Mouse (Mus musculus) lung, embryonic 14.5 days (tissue): ENCODE measurements around the gene Ccl1. TPM values are rescaled to one million over a fixed set of nuclear protein-coding genes. Genes with fewer than 3 reads are reported as not detected.

Experiments
- ATAC-seq: fragments of 200-750 bp; cut with Nextera tagmentation; 2 replicates; pipeline ENCODE4 v1.8.0; 2017; ENCODE audit warnings: mild to moderate bottlenecking, moderate TSS enrichment, moderate library complexity; ENCODE audit not compliant: insufficient read depth
- DNase-seq: peaks from one replicate; pipeline ENCODE4 v3.0.0-alpha.2; 2015
- H3K27ac ChIP-seq: fragments of 300-500 bp; sonication (generic); 2 replicates; pipeline ENCODE4 v1.5.1; 2014; ENCODE audit warnings: low read depth, mild to moderate bottlenecking, moderate library complexity
- H3K27me3 ChIP-seq: fragments of 300-500 bp; sonication (generic); 2 replicates; pipeline ENCODE4 v1.6.1; 2014; ENCODE audit warnings: low read length, control low read depth; ENCODE audit not compliant: insufficient read depth
- H3K36me3 ChIP-seq: fragments of 300-500 bp; sonication (generic); 2 replicates; pipeline ENCODE4 v1.6.1; 2014; ENCODE audit warnings: control low read depth; ENCODE audit not compliant: insufficient read depth
- H3K4me1 ChIP-seq: fragments of 300-500 bp; sonication (generic); 2 replicates; pipeline ENCODE4 v1.6.1; 2014; ENCODE audit warnings: antibody characterized with exemption, control low read depth; ENCODE audit not compliant: insufficient read depth
- H3K4me2 ChIP-seq: fragments of 300-500 bp; sonication (generic); 2 replicates; pipeline ENCODE4 v1.6.1; 2014; ENCODE audit warnings: mild to moderate bottlenecking
- H3K4me3 ChIP-seq: fragments of 300-500 bp; sonication (generic); 2 replicates; pipeline ENCODE4 v1.5.1; 2014; ENCODE audit warnings: low read depth, low read length
- H3K9ac ChIP-seq: fragments of 300-500 bp; sonication (generic); 2 replicates; pipeline ENCODE4 v1.6.1; 2014
- H3K9me3 ChIP-seq: fragments of 300-500 bp; sonication (generic); 2 replicates; pipeline ENCODE4 v1.6.1; 2016; ENCODE audit warnings: low read depth, low read length, control low read depth
- CTCF ChIP-seq: IDR thresholded peaks from 2 replicates; pipeline ENCODE4 v1.5.1; 2016; ENCODE audit warnings: antibody characterized with exemption, low read depth
- WGBS: fragments of 180-500 bp; shearing (Covaris S2); extraction: QIAGEN DNeasy Blood & Tissue Kit; methylation state at CpG from one replicate; pipeline ENCODE4 v1.1.7; 2014; 5-methylcytosine and 5-hydroxymethylcytosine counted together
- polyA plus RNA-seq: library from polyadenylated mRNA; unstranded; fragments of >200 nt; fragmentation: Nextera tagmentation; extraction: Ambion mirVana; gene quantifications from 2 replicates; pipeline ENCODE4 v1.2.1, GENCODE M21; 2014

Ccl1 gene
- polyA plus RNA-seq, 1 experiment from 2014 or later = not detected

DNA sequence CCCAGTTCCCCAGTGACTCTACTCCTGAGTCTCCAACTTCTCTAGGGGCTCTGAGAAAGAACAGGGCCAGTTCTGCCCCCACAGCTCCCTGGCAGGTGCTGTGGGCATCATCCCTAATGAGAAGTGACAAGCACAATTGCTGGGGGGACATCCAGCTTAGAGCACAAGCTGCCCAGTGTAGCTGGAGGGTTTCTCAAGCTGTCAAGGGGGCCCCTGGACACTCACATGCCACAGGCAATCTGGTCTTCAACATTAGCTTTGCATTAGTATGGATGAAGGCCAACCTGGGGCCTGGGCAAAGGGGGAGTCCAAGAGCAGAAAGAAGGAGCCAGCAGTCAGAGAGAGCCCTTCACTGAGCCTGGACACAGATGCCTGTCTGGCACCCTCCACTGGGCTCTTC, 14.6 kb downstream of the Ccl1 start:
- DNase-seq (no peak), ATAC-seq (no peak)
- no peaks in the 10 kb centered on the region for H3K36me3 ChIP-seq
- no peaks in the 10 kb centered on the region for H3K27me3 ChIP-seq
- no peak overlapping the region for H3K9ac ChIP-seq
- no peaks in the 10 kb centered on the region for H3K4me1 ChIP-seq
- no peak overlapping the region for H3K4me3 ChIP-seq
- H3K4me2 ChIP-seq = no peak overlapping the region
- no peak for TF ChIP-seq CTCF
- no peak overlapping the region for H3K27ac ChIP-seq
- no peaks in the 10 kb centered on the region for H3K9me3 ChIP-seq

- Histone ChIP-seq H3K36me3 (no peaks in the 10 kb centered on the region), H3K9me3 (no peaks in the 10 kb centered on the region), H3K4me1 (no peaks in the 10 kb centered on the region), H3K9ac (no peak overlapping the region), H3K4me2 (no peak overlapping the region), H3K27me3 (no peaks in the 10 kb centered on the region), H3K4me3 (no peak overlapping the region), H3K27ac (no peak overlapping the region)
- no peak for DNase-seq
- WGBS = 63% methylated on average over 8 of the region's 8 CpGs
- ATAC-seq = no peak
- no peak for TF ChIP-seq CTCF
Measured at GRCm38 (mm10) chr11:82274149-82274812, 31.2 kb downstream of the Ccl1 start.

DNA sequence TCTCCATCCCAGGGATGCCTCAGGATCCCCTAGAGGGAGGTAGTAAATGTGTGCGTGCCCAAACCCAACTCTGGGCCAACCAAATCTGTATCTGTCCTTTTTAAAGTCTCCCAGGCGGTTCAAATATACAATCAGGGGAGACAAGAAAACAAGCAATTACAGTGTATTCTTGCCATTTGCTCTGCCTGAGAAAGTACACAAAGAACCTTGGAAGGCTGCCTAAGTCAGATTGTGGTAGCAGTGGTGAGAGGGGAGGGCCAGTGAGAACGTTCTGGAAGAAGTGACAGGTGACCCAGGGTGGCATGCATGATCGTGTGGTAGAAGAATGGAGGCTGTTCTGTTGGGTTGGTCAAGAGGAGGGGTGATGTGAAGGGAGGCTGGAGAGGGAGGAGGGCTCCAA, 46.4 kb downstream of the Ccl1 start:
- no peak overlapping the region for H3K4me2 ChIP-seq
- 32% methylated on average over 4 of the region's 4 CpGs for WGBS
- no peak for DNase-seq
- no peaks in the 10 kb centered on the region for H3K36me3 ChIP-seq
- H3K4me1 ChIP-seq = no peaks in the 10 kb centered on the region
- no peak overlapping the region for H3K4me3 ChIP-seq
- no peak overlapping the region for H3K27ac ChIP-seq
- no peaks in the 10 kb centered on the region for H3K9me3 ChIP-seq
- no peak overlapping the region for H3K9ac ChIP-seq
- ATAC-seq = no peak
- no peaks in the 10 kb centered on the region for H3K27me3 ChIP-seq
- TF ChIP-seq CTCF = no peak

DNA sequence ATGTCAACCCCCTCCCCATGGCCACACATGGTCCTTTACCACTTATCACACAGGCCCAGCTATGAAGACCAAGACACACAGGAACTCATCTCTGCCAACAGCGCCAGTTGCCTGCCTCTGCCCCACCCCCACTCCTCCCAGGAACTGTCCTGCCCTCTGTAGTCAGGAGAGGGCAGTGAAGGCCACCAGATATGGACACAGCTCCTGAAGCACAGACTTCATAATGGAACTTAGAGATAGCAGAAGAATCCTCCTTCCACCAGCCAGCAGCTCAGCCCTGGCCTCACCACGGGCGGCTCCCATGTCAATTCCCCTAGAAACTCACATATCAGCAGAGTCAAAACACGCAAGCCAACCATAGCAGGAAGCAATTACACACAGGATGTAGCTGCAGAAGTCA, 49.9 kb downstream of the Ccl1 start:
- H3K27ac ChIP-seq = no peak overlapping the region
- no peaks in the 10 kb centered on the region for H3K4me1 ChIP-seq
- DNase-seq (peak; percentile 30), ATAC-seq (no peak)
- H3K36me3 ChIP-seq = no peaks in the 10 kb centered on the region
- no peaks in the 10 kb centered on the region for H3K27me3 ChIP-seq
- H3K4me2 ChIP-seq = no peak overlapping the region
- peak; percentile 51 for TF ChIP-seq CTCF
- WGBS = 6% methylated on average over 4 of the region's 4 CpGs
- H3K9me3 ChIP-seq = no peaks in the 10 kb centered on the region
- H3K4me3 ChIP-seq = no peak overlapping the region
- no peak overlapping the region for H3K9ac ChIP-seq

DNA sequence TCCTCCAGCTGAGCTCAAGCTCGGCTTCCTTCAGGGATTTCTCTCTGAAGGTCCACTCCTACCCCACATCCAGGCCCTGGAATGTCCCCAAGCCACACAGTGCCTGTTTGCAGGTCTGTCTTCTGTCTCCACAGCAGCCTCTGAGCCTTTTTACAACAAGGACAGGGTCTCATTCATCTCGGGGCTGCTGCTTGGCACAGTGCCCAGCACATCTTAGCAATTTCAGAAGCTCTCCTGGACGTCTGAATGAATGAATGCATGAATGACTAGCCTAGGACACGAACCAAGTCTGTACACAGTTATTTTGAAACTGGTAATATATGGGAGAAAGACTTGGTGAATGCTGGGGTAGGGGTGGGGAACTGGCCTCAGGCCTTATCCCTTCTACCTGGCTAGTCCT, 52.1 kb downstream of the Ccl1 start:
- 16% methylated on average over 4 of the region's 4 CpGs for WGBS
- no peak overlapping the region for H3K4me3 ChIP-seq
- no peaks in the 10 kb centered on the region for H3K9me3 ChIP-seq
- no peaks in the 10 kb centered on the region for H3K27me3 ChIP-seq
- H3K36me3 ChIP-seq = no peaks in the 10 kb centered on the region
- H3K4me1 ChIP-seq = no peaks in the 10 kb centered on the region
- TF ChIP-seq CTCF = no peak
- no peak overlapping the region for H3K9ac ChIP-seq
- peak; percentile 9 for DNase-seq
- H3K27ac ChIP-seq = no peak overlapping the region
- no peak for ATAC-seq
- H3K4me2 ChIP-seq = no peak overlapping the region

DNA sequence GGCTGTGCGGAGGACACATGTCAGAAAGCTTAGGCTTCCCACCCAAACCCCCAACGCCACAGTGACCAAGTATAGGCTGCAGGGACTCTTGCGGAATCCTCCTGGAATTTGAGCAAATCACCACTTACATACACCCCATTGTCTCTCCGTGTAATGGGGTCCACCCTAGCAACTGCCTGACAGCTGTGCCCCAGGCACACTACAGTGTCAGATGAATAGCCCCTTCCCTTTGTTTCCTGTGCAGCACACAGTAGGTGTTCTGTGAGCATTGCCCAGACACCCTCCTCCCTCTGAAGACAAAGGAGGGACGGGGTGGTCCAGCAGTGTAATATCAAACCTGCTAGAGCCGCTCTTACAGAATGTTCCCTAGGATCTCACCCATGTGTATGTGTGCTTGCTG, 54.2 kb downstream of the Ccl1 start:
- Histone ChIP-seq H3K36me3 (no peaks in the 10 kb centered on the region), H3K4me2 (no peak overlapping the region), H3K4me3 (no peak overlapping the region), H3K27me3 (no peaks in the 10 kb centered on the region), H3K4me1 (no peaks in the 10 kb centered on the region), H3K27ac (no peak overlapping the region), H3K9me3 (no peaks in the 10 kb centered on the region), H3K9ac (no peak overlapping the region)
- no peak for TF ChIP-seq CTCF
- no peak for ATAC-seq
- WGBS = 61% methylated on average over 6 of the region's 6 CpGs
- DNase-seq = no peak

GRCm38 (mm10) chr11:82249945-82250344, 55.5 kb downstream of the Ccl1 start:
- Histone ChIP-seq H3K27me3 (no peaks in the 10 kb centered on the region), H3K9ac (no peak overlapping the region), H3K36me3 (no peaks in the 10 kb centered on the region), H3K4me2 (no peak overlapping the region), H3K4me3 (no peak overlapping the region), H3K27ac (no peak overlapping the region), H3K9me3 (no peaks in the 10 kb centered on the region), H3K4me1 (no peaks in the 10 kb centered on the region)
- 85% methylated on average over 6 of the region's 6 CpGs for WGBS
- TF ChIP-seq CTCF = no peak
- no peak for ATAC-seq
- no peak for DNase-seq

GRCm38 (mm10) chr11:82237439-82237838, 68.1 kb downstream of the Ccl1 start:
- Histone ChIP-seq H3K4me2 (no peak overlapping the region), H3K9me3 (no peaks in the 10 kb centered on the region), H3K4me1 (no peaks in the 10 kb centered on the region), H3K4me3 (no peak overlapping the region), H3K9ac (no peak overlapping the region), H3K27me3 (no peaks in the 10 kb centered on the region), H3K36me3 (no peaks in the 10 kb centered on the region), H3K27ac (no peak overlapping the region)
- ATAC-seq (no peak), DNase-seq (no peak)
- TF ChIP-seq CTCF = no peak
- WGBS = 61% methylated on average over 5 of the region's 5 CpGs
